Mouse (Mus musculus): Measurements from ENCODE around the gene Adamtsl5. TPM values are rescaled to one million over a fixed set of nuclear protein-coding genes. Genes with fewer than 3 reads are reported as not detected.

The Adamtsl5 gene
- polyA plus RNA-seq, 1 experiment from 2014 or later = 0.65 TPM

- H3K9me3 ChIP-seq = no peaks in the 10 kb centered on the region
- H3K4me3 ChIP-seq = peak overlapping the region; percentile 96
- peaks cover 64% of the 10 kb centered on the region for H3K36me3 ChIP-seq (replicated peaks)
- no peak for DNase-seq (ENCODE audit: low spot score)
- H3K27me3 ChIP-seq (replicated peaks; ENCODE audit: low read depth, poor library complexity, severe bottlenecking) = no peaks in the 10 kb centered on the region
- H3K27ac ChIP-seq (replicated peaks) = peak overlapping the region; percentile 97
- WGBS = 20% methylated on average over 7 of the region's 7 CpGs
- H3K4me1 ChIP-seq = peaks cover 54% of the 10 kb centered on the region
Observed at GRCm38 (mm10) chr10:80385310-80385709, 37.1 kb upstream of the Adamtsl5 start.

- peak overlapping the region; percentile 96 for H3K4me3 ChIP-seq
- 84% methylated on average over 7 of the region's 7 CpGs for WGBS
- H3K4me1 ChIP-seq = peaks cover 54% of the 10 kb centered on the region
- H3K36me3 ChIP-seq (replicated peaks) = peaks cover 64% of the 10 kb centered on the region
- no peak for DNase-seq (ENCODE audit: low spot score)
- no peaks in the 10 kb centered on the region for H3K9me3 ChIP-seq
- peak overlapping the region; percentile 97 for H3K27ac ChIP-seq (replicated peaks)
- no peaks in the 10 kb centered on the region for H3K27me3 ChIP-seq (replicated peaks; ENCODE audit: low read depth, poor library complexity, severe bottlenecking)
Observed at GRCm38 (mm10) chr10:80384709-80385108, 36.5 kb upstream of the Adamtsl5 start.

- DNase-seq (ENCODE audit: low spot score) = no peak
- Histone ChIP-seq H3K27ac (replicated peaks) (peak overlapping the region; percentile 32; the same call in 1 of the 2 replicates), H3K36me3 (replicated peaks) (peaks cover 68% of the 10 kb centered on the region), H3K9me3 (no peaks in the 10 kb centered on the region), H3K4me3 (peak overlapping the region; percentile 96), H3K27me3 (replicated peaks; ENCODE audit: low read depth, poor library complexity, severe bottlenecking) (no peaks in the 10 kb centered on the region), H3K4me1 (peaks cover 54% of the 10 kb centered on the region)
- 88% methylated on average over 4 of the region's 4 CpGs for WGBS
Observed at GRCm38 (mm10) chr10:80384115-80384639, 36.0 kb upstream of the Adamtsl5 start.

GRCm38 (mm10) chr10:80383431-80383830 lies 35.2 kb upstream of the Adamtsl5 start:
- H3K27ac ChIP-seq (replicated peaks) = peak overlapping the region; percentile 32; the same call in 1 of the 2 replicates
- 72% methylated on average over 4 of the region's 4 CpGs for WGBS
- no peaks in the 10 kb centered on the region for H3K27me3 ChIP-seq (replicated peaks; ENCODE audit: low read depth, poor library complexity, severe bottlenecking)
- H3K9me3 ChIP-seq = no peaks in the 10 kb centered on the region
- peaks cover 48% of the 10 kb centered on the region for H3K4me1 ChIP-seq
- H3K36me3 ChIP-seq (replicated peaks) = peaks cover 70% of the 10 kb centered on the region
- H3K4me3 ChIP-seq = peak overlapping the region; percentile 96
- DNase-seq (ENCODE audit: low spot score) = no peak

GRCm38 (mm10) chr10:80382641-80383365 lies 34.6 kb upstream of the Adamtsl5 start:
- Histone ChIP-seq H3K27me3 (replicated peaks; ENCODE audit: low read depth, poor library complexity, severe bottlenecking) (no peaks in the 10 kb centered on the region), H3K4me3 (peak overlapping the region; percentile 96; the same call in 1 of the 2 replicates), H3K27ac (replicated peaks) (no peak overlapping the region), H3K36me3 (replicated peaks) (peaks cover 70% of the 10 kb centered on the region), H3K4me1 (peaks cover 42% of the 10 kb centered on the region), H3K9me3 (no peaks in the 10 kb centered on the region)
- WGBS = 88% methylated on average over 7 of the region's 7 CpGs
- no peak for DNase-seq (ENCODE audit: low spot score)

GRCm38 (mm10) chr10:80377716-80378115 lies 29.5 kb upstream of the Adamtsl5 start:
- Histone ChIP-seq H3K36me3 (replicated peaks) (peaks cover 37% of the 10 kb centered on the region), H3K4me3 (no peak overlapping the region; the same call in 1 of the 2 replicates), H3K9me3 (no peaks in the 10 kb centered on the region), H3K27me3 (replicated peaks; ENCODE audit: low read depth, poor library complexity, severe bottlenecking) (peaks cover 8% of the 10 kb centered on the region), H3K27ac (replicated peaks) (no peak overlapping the region), H3K4me1 (peaks cover 9% of the 10 kb centered on the region; the same call in 1 of the 2 replicates)
- WGBS = 53% methylated on average over 10 of the region's 10 CpGs
- no peak for DNase-seq (ENCODE audit: low spot score)

- 2% methylated on average over 7 of the region's 7 CpGs for WGBS
- DNase-seq (ENCODE audit: low spot score) = peak; percentile 93
- no peaks in the 10 kb centered on the region for H3K9me3 ChIP-seq
- H3K27ac ChIP-seq (replicated peaks) = no peak overlapping the region
- peaks cover 18% of the 10 kb centered on the region for H3K4me1 ChIP-seq
- H3K4me3 ChIP-seq = no peak overlapping the region
- H3K36me3 ChIP-seq (replicated peaks) = peaks cover 22% of the 10 kb centered on the region
- H3K27me3 ChIP-seq (replicated peaks; ENCODE audit: low read depth, poor library complexity, severe bottlenecking) = peaks cover 14% of the 10 kb centered on the region
Observed at GRCm38 (mm10) chr10:80376160-80376559, 27.9 kb upstream of the Adamtsl5 start.

GRCm38 (mm10) chr10:80374063-80374462 lies 25.9 kb upstream of the Adamtsl5 start:
- H3K36me3 ChIP-seq (replicated peaks) = peaks cover under 1% of the 10 kb centered on the region; the same call in 1 of the 2 replicates
- peak; percentile 73 for DNase-seq (ENCODE audit: low spot score)
- H3K27me3 ChIP-seq (replicated peaks; ENCODE audit: low read depth, poor library complexity, severe bottlenecking) = peaks cover 17% of the 10 kb centered on the region
- H3K9me3 ChIP-seq = no peaks in the 10 kb centered on the region
- 19% methylated on average over 6 of the region's 6 CpGs for WGBS
- no peak overlapping the region for H3K27ac ChIP-seq (replicated peaks)
- H3K4me1 ChIP-seq = peaks cover 17% of the 10 kb centered on the region
- H3K4me3 ChIP-seq = no peak overlapping the region

GRCm38 (mm10) chr10:80372706-80373105 lies 24.5 kb upstream of the Adamtsl5 start:
- Histone ChIP-seq H3K4me1 (peaks cover 17% of the 10 kb centered on the region), H3K4me3 (no peak overlapping the region), H3K27me3 (replicated peaks; ENCODE audit: low read depth, poor library complexity, severe bottlenecking) (peaks cover 23% of the 10 kb centered on the region), H3K27ac (replicated peaks) (0 out of 2 replicates have a peak overlapping the region, but pooled peaks have one; percentile 16), H3K9me3 (peaks cover 6% of the 10 kb centered on the region; the same call in 1 of the 2 replicates), H3K36me3 (replicated peaks) (no peaks in the 10 kb centered on the region)
- no peak for DNase-seq (ENCODE audit: low spot score)
- 78% methylated on average over 6 of the region's 6 CpGs for WGBS

- 54% methylated on average over 9 of the region's 9 CpGs for WGBS
Observed at GRCm38 (mm10) chr10:80371983-80372382, 23.8 kb upstream of the Adamtsl5 start.

GRCm38 (mm10) chr10:80371411-80371966 lies 23.3 kb upstream of the Adamtsl5 start:
- peak overlapping the region; percentile 21 for H3K27ac ChIP-seq (replicated peaks)
- 5% methylated on average over 12 of the region's 12 CpGs for WGBS
- peak; percentile 85 for DNase-seq (ENCODE audit: low spot score)

More at GRCm38 (mm10) chr10:80371983-80372382, 23.8 kb upstream of the Adamtsl5 start:
- Histone ChIP-seq H3K9me3 (peaks cover 6% of the 10 kb centered on the region; the same call in 1 of the 2 replicates), H3K27me3 (replicated peaks; ENCODE audit: low read depth, poor library complexity, severe bottlenecking) (peaks cover 30% of the 10 kb centered on the region), H3K36me3 (replicated peaks) (no peaks in the 10 kb centered on the region), H3K4me1 (peaks cover 17% of the 10 kb centered on the region), H3K27ac (replicated peaks) (0 out of 2 replicates have a peak overlapping the region, but pooled peaks have one; percentile 21), H3K4me3 (peak overlapping the region; percentile 49)
- DNase-seq (ENCODE audit: low spot score) = no peak

GRCm38 (mm10) chr10:80369995-80370747 lies 22.0 kb upstream of the Adamtsl5 start:
- peaks cover 17% of the 10 kb centered on the region for H3K4me1 ChIP-seq
- no peak overlapping the region for H3K4me3 ChIP-seq
- peaks cover 6% of the 10 kb centered on the region; the same call in 1 of the 2 replicates for H3K9me3 ChIP-seq
- WGBS = 82% methylated on average over 21 of the region's 21 CpGs
- H3K27ac ChIP-seq (replicated peaks) = no peak overlapping the region
- peaks cover 49% of the 10 kb centered on the region for H3K27me3 ChIP-seq (replicated peaks; ENCODE audit: low read depth, poor library complexity, severe bottlenecking)
- H3K36me3 ChIP-seq (replicated peaks) = no peaks in the 10 kb centered on the region
- no peak for DNase-seq (ENCODE audit: low spot score)

More at GRCm38 (mm10) chr10:80371411-80371966, 23.3 kb upstream of the Adamtsl5 start:
- peaks cover 6% of the 10 kb centered on the region; the same call in 1 of the 2 replicates for H3K9me3 ChIP-seq
- peak overlapping the region; percentile 49 for H3K4me3 ChIP-seq
- H3K27me3 ChIP-seq (replicated peaks; ENCODE audit: low read depth, poor library complexity, severe bottlenecking) = peaks cover 35% of the 10 kb centered on the region
- H3K36me3 ChIP-seq (replicated peaks) = no peaks in the 10 kb centered on the region
- H3K4me1 ChIP-seq = peaks cover 17% of the 10 kb centered on the region
